Mouse (Mus musculus): Measurements from ENCODE around the gene Taar1. TPM values are rescaled to one million over a fixed set of nuclear protein-coding genes. Genes with fewer than 3 reads are reported as not detected.

Taar1 gene
- not detected for polyA plus RNA-seq (2017; shearing (Covaris generic))

GRCm38 (mm10) chr10:23920056-23920455 lies at the start of gene Taar1:
TSS of gene Taar1 (plus strand) at chr10:23920356.

GRCm38 (mm10) chr10:23894601-23895349 lies 25.4 kb upstream of the Taar1 start, which contains the start of gene Vnn1:
TSS of gene Vnn1 (plus strand) at chr10:23894688.

GRCm38 (mm10) chr10:23938312-23938711 lies 18.2 kb downstream of the Taar1 start, which contains the start of gene Taar2:
TSS of gene Taar2 (plus strand) at chr10:23938572.

DNA sequence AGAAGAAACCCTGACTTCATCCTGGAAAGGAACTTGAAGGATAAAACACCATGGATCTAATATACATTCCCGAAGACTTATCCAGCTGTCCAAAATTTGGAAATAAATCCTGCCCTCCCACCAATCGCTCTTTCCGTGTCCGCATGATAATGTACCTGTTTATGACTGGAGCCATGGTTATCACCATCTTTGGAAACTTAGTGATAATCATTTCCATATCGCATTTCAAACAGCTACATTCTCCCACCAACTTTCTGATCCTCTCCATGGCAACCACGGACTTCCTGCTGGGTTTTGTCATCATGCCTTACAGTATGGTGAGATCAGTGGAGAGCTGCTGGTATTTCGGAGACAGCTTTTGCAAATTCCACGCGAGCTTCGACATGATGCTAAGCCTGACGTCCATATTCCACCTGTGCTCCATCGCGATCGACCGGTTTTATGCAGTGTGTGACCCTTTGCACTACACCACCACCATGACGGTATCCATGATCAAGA lies 29.4 kb downstream of the Taar1 start, which contains the start of gene Taar3:
Gene Taar3, plus strand, starts transcription at position 51 of the 498 bp plus-strand sequence.

DNA sequence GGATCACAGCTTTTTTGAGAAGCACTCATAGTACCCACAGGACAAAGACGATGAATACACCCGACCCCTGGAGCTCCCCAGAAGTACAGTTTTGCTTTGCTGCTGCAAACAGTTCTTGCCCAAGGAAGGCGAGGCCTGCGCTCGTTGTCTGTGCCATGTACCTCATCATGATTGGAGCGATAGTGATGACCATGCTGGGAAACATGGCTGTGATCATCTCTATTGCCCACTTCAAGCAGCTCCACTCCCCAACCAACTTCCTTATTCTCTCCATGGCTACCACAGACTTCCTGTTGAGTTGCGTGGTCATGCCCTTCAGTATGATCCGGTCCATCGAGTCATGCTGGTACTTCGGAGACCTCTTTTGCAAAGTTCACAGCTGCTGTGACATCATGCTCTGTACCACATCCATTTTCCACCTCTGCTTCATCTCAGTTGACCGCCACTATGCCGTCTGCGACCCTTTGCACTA lies 40.3 kb downstream of the Taar1 start, which contains the start of gene Taar4:
Gene Taar4, plus strand, starts transcription at position 51 of the 472 bp plus-strand sequence.

DNA sequence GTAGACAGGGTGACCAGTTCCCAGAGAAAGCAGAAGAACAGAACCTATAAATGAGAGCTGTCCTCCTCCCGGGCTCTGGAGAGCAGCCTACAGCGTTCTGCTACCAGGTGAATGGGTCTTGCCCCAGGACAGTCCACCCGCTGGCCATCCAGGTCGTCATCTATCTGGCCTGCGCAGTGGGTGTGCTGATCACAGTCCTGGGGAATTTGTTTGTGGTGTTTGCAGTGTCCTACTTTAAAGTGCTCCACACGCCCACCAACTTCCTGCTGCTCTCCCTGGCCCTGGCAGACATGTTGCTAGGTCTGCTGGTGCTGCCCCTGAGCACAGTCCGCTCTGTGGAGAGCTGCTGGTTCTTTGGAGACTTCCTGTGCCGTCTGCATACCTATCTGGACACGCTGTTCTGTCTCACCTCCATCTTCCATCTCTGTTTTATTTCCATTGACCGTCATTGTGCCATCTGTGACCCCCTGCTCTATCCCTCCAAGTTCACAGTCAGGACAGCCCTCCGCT lies 50.6 kb downstream of the Taar1 start, which contains the start of gene Taar5:
Gene Taar5, plus strand, starts transcription at position 51 of the 510 bp plus-strand sequence.

Other genes with a start within 250 kb of the Taar1 start
- 49.0 TPM for gene Rps12, start 133.1 kb upstream of the Taar1 start, polyA plus RNA-seq (2017; shearing (Covaris generic))
- not detected for gene Slc18b1, start 123.4 kb upstream of the Taar1 start, polyA plus RNA-seq (2017; shearing (Covaris generic))
- gene Vnn3, start 68.9 kb upstream of the Taar1 start, polyA plus RNA-seq (2017; shearing (Covaris generic)): 0.10 TPM
- not detected for gene Vnn1, start 25.7 kb upstream of the Taar1 start, polyA plus RNA-seq (2017; shearing (Covaris generic))
- not detected for gene Taar2, start 18.2 kb downstream of the Taar1 start, polyA plus RNA-seq (2017; shearing (Covaris generic))
- not detected for gene Taar3, start 29.2 kb downstream of the Taar1 start, polyA plus RNA-seq (2017; shearing (Covaris generic))
- not detected for gene Taar4, start 40.1 kb downstream of the Taar1 start, polyA plus RNA-seq (2017; shearing (Covaris generic))
- not detected for gene Taar5, start 50.4 kb downstream of the Taar1 start, polyA plus RNA-seq (2017; shearing (Covaris generic))
- not detected for gene Taar6, start 65.3 kb downstream of the Taar1 start, polyA plus RNA-seq (2017; shearing (Covaris generic))
- gene Taar7a, start 73.1 kb downstream of the Taar1 start, polyA plus RNA-seq (2017; shearing (Covaris generic)): not detected
- not detected for gene Taar7b, start 79.6 kb downstream of the Taar1 start, polyA plus RNA-seq (2017; shearing (Covaris generic))
- gene Taar7d, start 106.9 kb downstream of the Taar1 start, polyA plus RNA-seq (2017; shearing (Covaris generic)): not detected
- gene Taar7e, start 117.3 kb downstream of the Taar1 start, polyA plus RNA-seq (2017; shearing (Covaris generic)): not detected
- not detected for gene Taar7f, start 129.2 kb downstream of the Taar1 start, polyA plus RNA-seq (2017; shearing (Covaris generic))
- gene Taar8a, start 156.1 kb downstream of the Taar1 start, polyA plus RNA-seq (2017; shearing (Covaris generic)): not detected
- not detected for gene Taar8b, start 171.9 kb downstream of the Taar1 start, polyA plus RNA-seq (2017; shearing (Covaris generic))
- not detected for gene Taar8c, start 181.6 kb downstream of the Taar1 start, polyA plus RNA-seq (2017; shearing (Covaris generic))
- gene Taar9, start 189.2 kb downstream of the Taar1 start, polyA plus RNA-seq (2017; shearing (Covaris generic)): not detected
- 38.7 TPM for gene Stx7, start 228.9 kb downstream of the Taar1 start, polyA plus RNA-seq (2017; shearing (Covaris generic))

Measured in CD4-positive, CD25-positive, alpha-beta regulatory T cell (primary cell).